Mouse (Mus musculus): ENCODE measurements around the gene Ilf3. TPM values are rescaled to one million over a fixed set of nuclear protein-coding genes. Genes with fewer than 3 reads are reported as not detected.

The Ilf3 gene
- polyA plus RNA-seq, 1 experiment = 30.7 TPM

- Histone ChIP-seq H3K27me3 (ENCODE audit: control insufficient read depth, insufficient read depth, low read length) (no peaks in the 10 kb centered on the region), H3K27ac (ENCODE audit: insufficient read depth, low read depth, low read length) (no peak overlapping the region), H3K4me3 (ENCODE audit: low read depth, low read length) (no peak overlapping the region), H3K4me1 (ENCODE audit: control insufficient read depth, insufficient read depth, insufficient read length, low read length) (peaks cover 9% of the 10 kb centered on the region), H3K36me3 (ENCODE audit: control insufficient read depth, insufficient read depth, low read length) (no peaks in the 10 kb centered on the region)
- no peak for TF ChIP-seq POLR2A (IDR thresholded peaks at IDR 0.05; ENCODE audit: low read depth, low read length)
- TF ChIP-seq CTCF (IDR thresholded peaks at IDR 0.05; ENCODE audit: extremely low read depth, insufficient read length, insufficient replicate concordance, low read depth, low read length) = no peak
- 48% methylated on average over 4 of the region's 4 CpGs for WGBS
Observed at GRCm38 (mm10) chr9:21340411-21340810, 27.3 kb upstream of the Ilf3 start.

- no peak overlapping the region for H3K4me3 ChIP-seq (ENCODE audit: low read depth, low read length)
- H3K36me3 ChIP-seq (ENCODE audit: control insufficient read depth, insufficient read depth, low read length) = peaks cover 1% of the 10 kb centered on the region; the same call in 1 of the 2 replicates
- WGBS = 51% methylated on average over 16 of the region's 16 CpGs
- TF ChIP-seq POLR2A (IDR thresholded peaks at IDR 0.05; ENCODE audit: low read depth, low read length) (no peak), CTCF (IDR thresholded peaks at IDR 0.05; ENCODE audit: extremely low read depth, insufficient read length, insufficient replicate concordance, low read depth, low read length) (no peak)
- H3K27me3 ChIP-seq (ENCODE audit: control insufficient read depth, insufficient read depth, low read length) = no peaks in the 10 kb centered on the region
- H3K4me1 ChIP-seq (ENCODE audit: control insufficient read depth, insufficient read depth, insufficient read length, low read length) = peaks cover 2% of the 10 kb centered on the region; the same call in 1 of the 2 replicates
- H3K27ac ChIP-seq (ENCODE audit: insufficient read depth, low read depth, low read length) = no peak overlapping the region
Observed at GRCm38 (mm10) chr9:21346627-21347365, 20.9 kb upstream of the Ilf3 start.

DNA sequence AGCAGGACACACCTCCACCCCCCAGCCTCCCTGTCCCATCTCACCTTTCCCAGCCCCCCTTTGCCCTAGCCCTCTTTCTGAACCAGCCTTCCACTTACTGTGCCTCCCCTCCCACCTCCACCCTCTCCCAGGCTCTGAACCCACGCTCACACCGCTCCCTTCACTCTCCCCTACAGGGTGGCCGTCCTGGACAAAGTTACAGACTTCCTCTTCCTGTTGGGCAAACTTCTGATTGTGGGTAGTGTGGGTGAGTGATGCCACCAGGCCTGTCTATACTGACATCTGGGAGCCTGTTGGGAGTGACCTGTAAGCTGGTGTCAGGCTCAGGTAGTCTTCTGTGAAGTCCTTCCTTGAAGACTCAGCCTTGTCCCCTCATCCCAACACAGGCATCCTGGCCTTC, 19.5 kb upstream of the Ilf3 start:
- H3K36me3 ChIP-seq (ENCODE audit: control insufficient read depth, insufficient read depth, low read length) = peaks cover 1% of the 10 kb centered on the region; the same call in 1 of the 2 replicates
- peaks cover 2% of the 10 kb centered on the region; the same call in 1 of the 2 replicates for H3K4me1 ChIP-seq (ENCODE audit: control insufficient read depth, insufficient read depth, insufficient read length, low read length)
- 75% methylated on average over 3 of the region's 3 CpGs for WGBS

DNA sequence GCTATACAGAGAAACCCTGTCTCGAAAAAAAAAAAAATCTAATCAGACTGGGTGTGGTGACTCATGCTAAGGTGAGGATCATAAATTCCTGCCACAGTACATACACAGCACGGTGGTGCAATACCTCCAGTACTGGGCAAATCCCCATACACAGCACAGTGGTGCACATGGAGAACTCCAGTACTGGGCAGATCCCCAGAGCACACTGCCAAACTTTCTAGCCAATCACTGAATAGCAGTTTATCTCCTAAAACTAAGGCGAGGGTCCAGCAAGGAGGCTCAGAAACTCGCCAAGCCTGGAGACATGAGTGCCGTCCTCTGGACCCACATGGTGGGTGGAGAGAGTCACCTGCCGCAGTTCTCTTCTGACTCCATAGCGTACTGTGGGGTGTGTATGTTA, 16.5 kb upstream of the Ilf3 start:
- TF ChIP-seq POLR2A (IDR thresholded peaks at IDR 0.05; ENCODE audit: low read depth, low read length) (no peak), CTCF (IDR thresholded peaks at IDR 0.05; ENCODE audit: extremely low read depth, insufficient read length, insufficient replicate concordance, low read depth, low read length) (no peak)
- WGBS = 41% methylated on average over 7 of the region's 7 CpGs
- Histone ChIP-seq H3K27me3 (ENCODE audit: control insufficient read depth, insufficient read depth, low read length) (no peaks in the 10 kb centered on the region), H3K27ac (ENCODE audit: insufficient read depth, low read depth, low read length) (no peak overlapping the region), H3K4me1 (ENCODE audit: control insufficient read depth, insufficient read depth, insufficient read length, low read length) (peaks cover 2% of the 10 kb centered on the region; the same call in 1 of the 2 replicates), H3K36me3 (ENCODE audit: control insufficient read depth, insufficient read depth, low read length) (peaks cover 1% of the 10 kb centered on the region; the same call in 1 of the 2 replicates), H3K4me3 (ENCODE audit: low read depth, low read length) (no peak overlapping the region)

More for the DNA sequence above, 19.5 kb upstream of the Ilf3 start:
- Histone ChIP-seq H3K4me3 (ENCODE audit: low read depth, low read length) (no peak overlapping the region), H3K27ac (ENCODE audit: insufficient read depth, low read depth, low read length) (no peak overlapping the region), H3K27me3 (ENCODE audit: control insufficient read depth, insufficient read depth, low read length) (no peaks in the 10 kb centered on the region)
- TF ChIP-seq POLR2A (IDR thresholded peaks at IDR 0.05; ENCODE audit: low read depth, low read length) = no peak

- H3K4me3 ChIP-seq (ENCODE audit: low read depth, low read length) = no peak overlapping the region
- H3K4me1 ChIP-seq (ENCODE audit: control insufficient read depth, insufficient read depth, insufficient read length, low read length) = peaks cover 2% of the 10 kb centered on the region; the same call in 1 of the 2 replicates
- peaks cover 1% of the 10 kb centered on the region; the same call in 1 of the 2 replicates for H3K36me3 ChIP-seq (ENCODE audit: control insufficient read depth, insufficient read depth, low read length)
- H3K27ac ChIP-seq (ENCODE audit: insufficient read depth, low read depth, low read length) = no peak overlapping the region
- TF ChIP-seq POLR2A (IDR thresholded peaks at IDR 0.05; ENCODE audit: low read depth, low read length) (no peak), CTCF (IDR thresholded peaks at IDR 0.05; ENCODE audit: extremely low read depth, insufficient read length, insufficient replicate concordance, low read depth, low read length) (no peak)
- WGBS = 91% methylated on average over 4 of the region's 4 CpGs
- H3K27me3 ChIP-seq (ENCODE audit: control insufficient read depth, insufficient read depth, low read length) = no peaks in the 10 kb centered on the region
Observed at GRCm38 (mm10) chr9:21351702-21352377, 15.8 kb upstream of the Ilf3 start.

DNA sequence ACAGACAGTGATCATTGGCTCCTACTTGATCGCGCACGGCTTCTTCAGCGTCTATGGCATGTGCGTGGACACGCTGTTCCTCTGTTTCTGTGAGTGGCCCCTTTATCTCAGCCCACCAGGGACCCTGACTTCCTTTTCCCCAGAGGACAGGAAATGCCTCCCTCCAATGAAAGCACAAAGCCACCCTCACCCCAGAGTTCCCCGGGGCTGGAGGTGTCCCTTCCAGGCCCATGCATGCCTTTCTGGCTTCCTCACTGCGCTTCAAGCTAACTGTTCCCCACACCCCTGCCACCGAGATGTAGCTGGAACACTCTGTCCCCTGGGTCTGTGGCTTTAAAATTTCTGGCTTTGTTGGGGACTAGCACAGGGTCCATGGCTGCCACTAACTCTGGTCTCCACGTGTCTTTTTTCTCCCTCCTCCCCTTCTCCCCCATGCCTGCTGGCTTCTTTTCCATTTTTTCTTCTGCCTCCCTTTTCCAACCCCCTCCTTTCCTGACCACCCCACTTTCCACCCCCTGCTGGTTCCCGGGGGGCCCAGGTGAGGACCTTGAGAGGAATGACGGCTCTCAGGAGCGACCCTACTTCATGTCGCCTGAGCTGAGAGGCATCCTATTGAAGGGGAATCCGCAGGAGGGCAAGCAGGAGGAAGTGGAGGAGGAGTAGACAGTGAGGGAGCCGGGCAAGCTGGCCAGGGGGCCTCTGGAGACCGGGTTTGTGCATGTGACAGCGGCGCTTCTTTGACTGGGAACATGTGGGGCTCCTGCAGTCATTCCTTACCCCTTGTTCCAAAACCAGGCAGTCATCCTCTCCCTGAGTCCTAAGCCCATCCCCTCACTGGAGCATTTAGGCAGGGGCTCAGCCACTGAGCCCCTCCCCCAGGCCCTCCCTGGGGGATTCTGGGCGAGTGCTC, 15.0 kb upstream of the Ilf3 start:
- peaks cover 1% of the 10 kb centered on the region; the same call in 1 of the 2 replicates for H3K36me3 ChIP-seq (ENCODE audit: control insufficient read depth, insufficient read depth, low read length)
- 76% methylated on average over 20 of the region's 20 CpGs for WGBS
- no peak overlapping the region for H3K4me3 ChIP-seq (ENCODE audit: low read depth, low read length)
- TF ChIP-seq POLR2A (IDR thresholded peaks at IDR 0.05; ENCODE audit: low read depth, low read length) = no peak
- TF ChIP-seq CTCF (IDR thresholded peaks at IDR 0.05; ENCODE audit: extremely low read depth, insufficient read length, insufficient replicate concordance, low read depth, low read length) = no peak
- peaks cover 2% of the 10 kb centered on the region; the same call in 1 of the 2 replicates for H3K4me1 ChIP-seq (ENCODE audit: control insufficient read depth, insufficient read depth, insufficient read length, low read length)
- no peak overlapping the region for H3K27ac ChIP-seq (ENCODE audit: insufficient read depth, low read depth, low read length)
- H3K27me3 ChIP-seq (ENCODE audit: control insufficient read depth, insufficient read depth, low read length) = no peaks in the 10 kb centered on the region
